In genomic region chr16:29996139-29997069, GRCm38 (mm10) we compare ENCODE assay signal across 9 mouse cellular contexts.
DNase-seq lines count a peak whose midpoint lies in the region; ATAC-seq lines count a peak whose summit lies in the region.
"Had no signal": no experiment of that assay in that cellular context is flagged by ENCODE, and none has a peak within 500 bp of the region (broad histone marks: within the 10 kb centered on the region; RNA-seq: fewer than 3 reads in every experiment).

No protein-coding gene starts in this region.

- no peak overlapping the region for H3K9ac ChIP-seq in kidney, embryonic 15.5 days
- no peak overlapping the region for H3K9ac ChIP-seq in embryonic facial prominence, embryonic 15.5 days
- no peak overlapping the region for H3K9ac ChIP-seq in kidney, embryonic 16.5 days (replicated peaks; ENCODE audit: low read length)

- intact Hi-C loops in left cerebral cortex, postnatal 14 days (cut with DNase I) = no loop called here

- no peak for DNase-seq in kidney, adult 9 months
- DNase-seq in thymus, adult 18-20 months = peak; percentile 35 to 49
- no peak for DNase-seq in ovary, adult 18-20 months (ENCODE audit: low spot score)
- DNase-seq in left cerebral cortex, postnatal 14 days (ENCODE audit: low spot score in 2 of 2) = no peak

- no peaks in the 10 kb centered on the region for H3K36me3 ChIP-seq in kidney, embryonic 15.5 days
- H3K36me3 ChIP-seq in embryonic facial prominence, embryonic 15.5 days = no peaks in the 10 kb centered on the region
- no peaks in the 10 kb centered on the region for H3K36me3 ChIP-seq in kidney, embryonic 16.5 days (ENCODE audit: insufficient read depth, low read length)
- H3K36me3 ChIP-seq: G1E had no signal

- H3K4me3 ChIP-seq in kidney, embryonic 15.5 days (replicated peaks) = no peak overlapping the region
- H3K4me3 ChIP-seq in embryonic facial prominence, embryonic 15.5 days (replicated peaks) = no peak overlapping the region
- no peak overlapping the region for H3K4me3 ChIP-seq in kidney, embryonic 16.5 days (ENCODE audit: low read length)

- WGBS in kidney, embryonic 15.5 days = 21% methylated on average over 12 of the region's 12 CpGs
- WGBS in embryonic facial prominence, embryonic 15.5 days = 16% methylated on average over 12 of the region's 12 CpGs
- WGBS in kidney, embryonic 16.5 days = 21% methylated on average over 12 of the region's 12 CpGs

- no peaks in the 10 kb centered on the region for H3K27me3 ChIP-seq in kidney, embryonic 15.5 days
- H3K27me3 ChIP-seq in embryonic facial prominence, embryonic 15.5 days = no peaks in the 10 kb centered on the region
- no peaks in the 10 kb centered on the region for H3K27me3 ChIP-seq in kidney, embryonic 16.5 days (ENCODE audit: insufficient read depth, low read length)

- ATAC-seq in kidney, embryonic 15.5 days (replicated peaks; ENCODE audit: low FRiP score) = peak; percentile 81
- peak; percentile 60; the same call in 1 of the 2 replicates for ATAC-seq in embryonic facial prominence, embryonic 15.5 days (ENCODE audit: insufficient number of reproducible peaks, low FRiP score, low TSS enrichment, low read depth)
- ATAC-seq in kidney, embryonic 16.5 days (ENCODE audit: low FRiP score, low TSS enrichment) = peak; percentile 79
- no peak for ATAC-seq in cerebellum, adult (ENCODE audit: insufficient number of reproducible peaks, low FRiP score, low TSS enrichment)

- no peak overlapping the region; the same call in 1 of the 2 replicates for H3K4me2 ChIP-seq in kidney, embryonic 15.5 days
- H3K4me2 ChIP-seq in embryonic facial prominence, embryonic 15.5 days (replicated peaks) = 0 out of 2 replicates have a peak overlapping the region, but pooled peaks have one; percentile 24
- H3K4me2 ChIP-seq in kidney, embryonic 16.5 days (replicated peaks; ENCODE audit: low read depth, low read length) = no peak overlapping the region

- peak overlapping the region; percentile 60; the same call in 1 of the 2 replicates for H3K27ac ChIP-seq in kidney, embryonic 15.5 days
- H3K27ac ChIP-seq in embryonic facial prominence, embryonic 15.5 days (replicated peaks) = peak overlapping the region; percentile 66; the same call in 1 of the 2 replicates
- H3K27ac ChIP-seq in kidney, embryonic 16.5 days (ENCODE audit: low read length) = peak overlapping the region; percentile 36; the same call in 1 of the 2 replicates

- peaks cover 27% of the 10 kb centered on the region for H3K4me1 ChIP-seq in kidney, embryonic 15.5 days
- H3K4me1 ChIP-seq in embryonic facial prominence, embryonic 15.5 days = peaks cover 22% of the 10 kb centered on the region
- H3K4me1 ChIP-seq in kidney, embryonic 16.5 days (ENCODE audit: insufficient read depth, low read length) = peaks cover 23% of the 10 kb centered on the region

- no peaks in the 10 kb centered on the region for H3K9me3 ChIP-seq in kidney, embryonic 15.5 days (replicated peaks)
- H3K9me3 ChIP-seq in embryonic facial prominence, embryonic 15.5 days (replicated peaks) = no peaks in the 10 kb centered on the region
- no peaks in the 10 kb centered on the region for H3K9me3 ChIP-seq in kidney, embryonic 16.5 days (ENCODE audit: low read length)
- H3K9me3 ChIP-seq: G1E had no signal

Comparison
In these comparisons a context has a peak if more than half of its experiments do, and no peak if none do; other contexts are left out.
1. DNase-seq: peak in thymus, adult 18-20 months (2 of 2); none in kidney, adult 9 months (single experiment), ovary, adult 18-20 months (single experiment) and left cerebral cortex, postnatal 14 days (0 of 2).
2. Peak in every context shown above with its lines, with median percentiles within 50 percentile points of each other: H3K27ac ChIP-seq.